ENCODE assay signal across 8 mouse cellular contexts in genomic region chr19:36111054-36111895, GRCm38 (mm10). TPM values are rescaled to one million over a fixed set of nuclear protein-coding genes. Genes with fewer than 3 reads are reported as not detected.
DNase-seq lines count a peak whose midpoint lies in the region; ATAC-seq and TF ChIP-seq lines count a peak whose summit lies in the region.

No protein-coding gene starts in this region.

- TF ChIP-seq POLR2A in myocyte (IDR thresholded peaks at IDR 0.05; ENCODE audit: insufficient read length, low read depth), result peak; percentile 34

- no peak overlapping the region for H3K4me3 ChIP-seq in heart, embryonic 11.5 days (ENCODE audit: low read depth, low read length)
- no peak overlapping the region for H3K4me3 ChIP-seq in hindbrain, embryonic 10.5 days
- no peak overlapping the region for H3K4me3 ChIP-seq in myocyte

- 0 out of 2 replicates have a peak, but pooled peaks cover 7% of the 10 kb centered on the region for H3K4me1 ChIP-seq in heart, embryonic 11.5 days (ENCODE audit: control insufficient read depth, insufficient read depth, low read length)
- H3K4me1 ChIP-seq in hindbrain, embryonic 10.5 days (replicated peaks), result peaks cover 22% of the 10 kb centered on the region

- H3K79me2 ChIP-seq in myocyte (ENCODE audit: control insufficient read depth, insufficient read depth), result peaks cover 10% of the 10 kb centered on the region

- 0 out of 2 replicates have a peak, but pooled peaks have one; percentile 46 for ATAC-seq in heart, embryonic 11.5 days (replicated peaks; ENCODE audit: insufficient number of reproducible peaks, low FRiP score, low TSS enrichment)

- H3K27me3 ChIP-seq in heart, embryonic 11.5 days (ENCODE audit: control insufficient read depth, insufficient read depth, low read length), result no peaks in the 10 kb centered on the region
- H3K27me3 ChIP-seq in hindbrain, embryonic 10.5 days (ENCODE audit: insufficient read depth, poor library complexity, severe bottlenecking), result peaks cover 31% of the 10 kb centered on the region; the same call in 1 of the 2 replicates
- no peaks in the 10 kb centered on the region for H3K27me3 ChIP-seq in myocyte (ENCODE audit: control insufficient read depth, insufficient read depth, insufficient read length)

- 0 out of 2 replicates have a peak overlapping the region, but pooled peaks have one; percentile 15 for H3K27ac ChIP-seq in heart, embryonic 11.5 days (ENCODE audit: low read depth, low read length)
- no peak overlapping the region for H3K27ac ChIP-seq in hindbrain, embryonic 10.5 days

- no peaks in the 10 kb centered on the region for H3K36me3 ChIP-seq in heart, embryonic 11.5 days (ENCODE audit: control insufficient read depth, insufficient read depth, low read length)
- H3K36me3 ChIP-seq in hindbrain, embryonic 10.5 days, result no peaks in the 10 kb centered on the region
- H3K36me3 ChIP-seq in myocyte (ENCODE audit: control insufficient read depth, insufficient read depth), result peaks cover 39% of the 10 kb centered on the region

- no peak overlapping the region for H3K9ac ChIP-seq in heart, embryonic 11.5 days (ENCODE audit: low read depth, low read length)

- no peak overlapping the region for H3ac ChIP-seq in myocyte (ENCODE audit: control insufficient read depth, insufficient read length)

- no peaks in the 10 kb centered on the region for H3K9me3 ChIP-seq in heart, embryonic 11.5 days (replicated peaks; ENCODE audit: control insufficient read depth, low read length)
- no peaks in the 10 kb centered on the region for H3K9me3 ChIP-seq in hindbrain, embryonic 10.5 days

- H3K4me2 ChIP-seq in heart, embryonic 11.5 days, result no peak overlapping the region
- H3K4me2 ChIP-seq in myocyte (ENCODE audit: low read depth), result no peak overlapping the region

- no peak for DNase-seq in heart, adult 8-10 months (ENCODE audit: low spot score)
- DNase-seq in 3T3-L1 (ENCODE audit: low read depth, low spot score), result peak; percentile 70
- DNase-seq in brain, adult 2 months (ENCODE audit: low read depth, low spot score), result peak; percentile 40
- peak; percentile 71 for DNase-seq in hindbrain, embryonic 10.5 days (ENCODE audit: low spot score)
- no peak for DNase-seq in urinary bladder, adult 2 months (ENCODE audit: low spot score)
- no peak for DNase-seq in cerebellum, adult 9-11 months

- 23% methylated on average over 7 of the region's 7 CpGs for WGBS in heart, embryonic 11.5 days (ENCODE audit: insufficient replicate concordance)
- WGBS in hindbrain, embryonic 10.5 days, result 29% methylated on average over 7 of the region's 7 CpGs

TF ChIP-seq in myocyte, 11 proteins besides CTCF, POLR2A, EP300 and RAD21:
- no peak for TF ChIP-seq MYOD1 (IDR thresholded peaks at IDR 0.05; ENCODE audit: control insufficient read depth in 1 of 3, insufficient read length in 2 of 3, low read depth in 2 of 3)
- peak; percentile 54 for TF ChIP-seq POLR2AphosphoS2 (IDR thresholded peaks at IDR 0.05; ENCODE audit: insufficient read length, low read depth)

RNA-seq across cellular contexts. Expression of gene Ankrd1, which starts 8.6 kb away (rescaled TPM):
- 450 and 606 TPM in 2 replicates for polyA plus RNA-seq in heart, embryonic 11.5 days (2014; fragmentation: Nextera tagmentation; extraction: Ambion mirVana)
- 1,000 to 10,000 TPM in 2 of 4 experiments, 100 to 1,000 TPM in 2; 472 to 1,222 (median 1,005) TPM for total RNA-seq in heart, adult 8-10 months (2022)
- polyA plus RNA-seq in hindbrain, embryonic 10.5 days (2016; fragmentation: Nextera tagmentation; extraction: Ambion mirVana), result 0.51 TPM in 1 of 2 replicates, not detected in the other
- 310 TPM for polyA plus RNA-seq in myocyte (2012; fragmentation: generic; extraction: Trizol)
- polyA plus RNA-seq in urinary bladder, adult 2 months (2012; rRNA removed), result 1.7 and 4.4 TPM in 2 replicates

RNA-seq across cellular contexts. Expression of gene Rpp30, which starts 27.8 kb away (rescaled TPM):
- 53.3 and 55.6 TPM in 2 replicates for polyA plus RNA-seq in heart, embryonic 11.5 days (2014; fragmentation: Nextera tagmentation; extraction: Ambion mirVana)
- 10 to 100 TPM; 12.7 to 16.2 (median 15.0) TPM for total RNA-seq in heart, adult 8-10 months (2022)
- polyA plus RNA-seq in hindbrain, embryonic 10.5 days (2016; fragmentation: Nextera tagmentation; extraction: Ambion mirVana), result 113 and 121 TPM in 2 replicates
- polyA plus RNA-seq in myocyte (2012; fragmentation: generic; extraction: Trizol), result 17.5 TPM
- 20.8 and 23.1 TPM in 2 replicates for polyA plus RNA-seq in urinary bladder, adult 2 months (2012; rRNA removed)

RNA-seq across cellular contexts. Expression of gene Htr7, which starts 54.0 kb away (rescaled TPM):
- polyA plus RNA-seq in heart, embryonic 11.5 days (2014; fragmentation: Nextera tagmentation; extraction: Ambion mirVana), result not detected in 2 replicates
- total RNA-seq in heart, adult 8-10 months (2022), result under 1 TPM; 0.37 to 0.47 (median 0.39) TPM
- polyA plus RNA-seq in hindbrain, embryonic 10.5 days (2016; fragmentation: Nextera tagmentation; extraction: Ambion mirVana), result 0.81 and 0.86 TPM in 2 replicates
- polyA plus RNA-seq in myocyte (2012; fragmentation: generic; extraction: Trizol), result 0.37 TPM
- polyA plus RNA-seq in urinary bladder, adult 2 months (2012; rRNA removed), result 0.09 and 0.17 TPM in 2 replicates

Comparison
In these comparisons a context has a peak if more than half of its experiments do, and no peak if none do; other contexts are left out.
1. DNase-seq: peak in 3T3-L1 (single experiment), brain, adult 2 months (single experiment) and hindbrain, embryonic 10.5 days (single experiment); none in heart, adult 8-10 months (single experiment), urinary bladder, adult 2 months (single experiment) and cerebellum, adult 9-11 months (single experiment).
2. RNA of gene Ankrd1, which starts 8.6 kb away (polyA plus RNA-seq): 450 to 606 TPM in heart, embryonic 11.5 days and 310 TPM in myocyte (single experiment); 1.7 to 4.4 TPM in urinary bladder, adult 2 months and 0.51 TPM in hindbrain, embryonic 10.5 days; every median in the first group is over 10 times any median in the second.